Mouse (Mus musculus): ENCODE results near the gene Zp3r.

GRCm38 (mm10) chr1:130576389-130576788 lies 53.0 kb downstream of the Zp3r start:
- TF ChIP-seq CTCF (IDR thresholded peaks at IDR 0.05; ENCODE audit: extremely low read depth, insufficient read length, insufficient replicate concordance, low read depth, low read length), result no peak
- TF ChIP-seq POLR2A (IDR thresholded peaks at IDR 0.05; ENCODE audit: low read depth, low read length), result no peak

Measured in small intestine, adult 2 months (tissue).